Mouse (Mus musculus): ENCODE results near the gene Tob2.

Tob2 gene

GRCm38 (mm10) chr15:81858517-81859329 is at the start of gene Tob2:
Tob2 (minus strand) TSS chr15:81858796.
- no peak for DNase-seq (ENCODE audit: low read depth, low spot score)

GRCm38 (mm10) chr15:81907953-81908352 is 49.4 kb upstream of the Tob2 start:
- DNase-seq (ENCODE audit: low read depth, low spot score): no peak

GRCm38 (mm10) chr15:81904939-81905338 is 46.3 kb upstream of the Tob2 start:
- peak; percentile 37 for DNase-seq (ENCODE audit: low read depth, low spot score)

- DNase-seq (ENCODE audit: low read depth, low spot score): no peak
These were observed 40.2 kb upstream of the Tob2 start for GRCm38 (mm10) chr15:81898751-81899150.

GRCm38 (mm10) chr15:81897607-81898285 is 39.1 kb upstream of the Tob2 start:
- no peak for DNase-seq (ENCODE audit: low read depth, low spot score)

GRCm38 (mm10) chr15:81896407-81896806 is 37.8 kb upstream of the Tob2 start:
- no peak for DNase-seq (ENCODE audit: low read depth, low spot score)

- DNase-seq (ENCODE audit: low read depth, low spot score): no peak
These were observed 35.4 kb upstream of the Tob2 start for GRCm38 (mm10) chr15:81894002-81894401.

- DNase-seq (ENCODE audit: low read depth, low spot score): no peak
These were observed 33.4 kb upstream of the Tob2 start for GRCm38 (mm10) chr15:81891822-81892580.

- DNase-seq (ENCODE audit: low read depth, low spot score): no peak
These were observed 32.7 kb upstream of the Tob2 start for GRCm38 (mm10) chr15:81891140-81891802.

- no peak for DNase-seq (ENCODE audit: low read depth, low spot score)
These were observed 30.6 kb upstream of the Tob2 start for GRCm38 (mm10) chr15:81889175-81889574.

GRCm38 (mm10) chr15:81886795-81887550 is 28.4 kb upstream of the Tob2 start:
- DNase-seq (ENCODE audit: low read depth, low spot score): no peak

- DNase-seq (ENCODE audit: low read depth, low spot score): no peak
These were observed 26.9 kb upstream of the Tob2 start for GRCm38 (mm10) chr15:81885418-81885934.

- no peak for DNase-seq (ENCODE audit: low read depth, low spot score)
These were observed 23.8 kb upstream of the Tob2 start for GRCm38 (mm10) chr15:81882348-81882747.

- peak; percentile 73 for DNase-seq (ENCODE audit: low read depth, low spot score)
These were observed 21.2 kb upstream of the Tob2 start for GRCm38 (mm10) chr15:81879531-81880401.

GRCm38 (mm10) chr15:81872262-81873136 is 13.9 kb upstream of the Tob2 start, which contains the start of gene Aco2:
Aco2 (plus strand) TSS chr15:81872309.
- DNase-seq (ENCODE audit: low read depth, low spot score): peak; percentile 99

GRCm38 (mm10) chr15:81871604-81872261 is 13.1 kb upstream of the Tob2 start, which contains the start of gene Phf5a:
Phf5a (minus strand) TSS chr15:81871911.
- peak; percentile 98 for DNase-seq (ENCODE audit: low read depth, low spot score)

GRCm38 (mm10) chr15:81869985-81870384 is 11.4 kb upstream of the Tob2 start:
- DNase-seq (ENCODE audit: low read depth, low spot score): no peak

- DNase-seq (ENCODE audit: low read depth, low spot score): no peak
These were observed 5.6 kb upstream of the Tob2 start for GRCm38 (mm10) chr15:81864238-81864637.

All from retina, adult 2 months (tissue).